Mouse (Mus musculus) megakaryocyte, embryonic 14.5 days (primary cell): ENCODE measurements at regions not wholly inside any gene's neighbourhood (a gene's known extent, or its start where the extent isn't known, plus 50 kb on each side); places are given as distances from the start of the nearest gene placed in this dataset.
"Not testable (repeated sequence)": the region's sequence is repeated elsewhere in the genome, so short reads cannot be mapped to it uniquely, and the experiment has no call there.

Experiments used
- H3K27me3 ChIP-seq: replicated peaks from 2 replicates; pipeline ENCODE3; 2012; ENCODE audit warnings: inconsistent platforms
- H3K36me3 ChIP-seq: replicated peaks from 2 replicates; pipeline ENCODE3; 2012; ENCODE audit warnings: low read length, inconsistent platforms, mixed read lengths
- H3K4me1 ChIP-seq: 2 replicates; pipeline ENCODE4 v1.6.1; 2012; ENCODE audit warnings: inconsistent platforms
- H3K4me3 ChIP-seq: replicated peaks from 2 replicates; pipeline ENCODE3; 2012; ENCODE audit warnings: moderate library complexity, mild to moderate bottlenecking, inconsistent platforms
- H3K9me3 ChIP-seq: 2 replicates; pipeline ENCODE4 v1.6.1; 2012; ENCODE audit warnings: inconsistent platforms
- FLI1 ChIP-seq: IDR thresholded peaks from 2 replicates; pipeline ENCODE4 v1.6.1; 2012; ENCODE audit warnings: low read length, inconsistent platforms, mixed read lengths
- GATA1 ChIP-seq: IDR thresholded peaks from 3 replicates; pipeline ENCODE4 v1.6.1; 2012; ENCODE audit warnings: mixed read lengths, low read length, inconsistent platforms, borderline replicate concordance

DNA sequence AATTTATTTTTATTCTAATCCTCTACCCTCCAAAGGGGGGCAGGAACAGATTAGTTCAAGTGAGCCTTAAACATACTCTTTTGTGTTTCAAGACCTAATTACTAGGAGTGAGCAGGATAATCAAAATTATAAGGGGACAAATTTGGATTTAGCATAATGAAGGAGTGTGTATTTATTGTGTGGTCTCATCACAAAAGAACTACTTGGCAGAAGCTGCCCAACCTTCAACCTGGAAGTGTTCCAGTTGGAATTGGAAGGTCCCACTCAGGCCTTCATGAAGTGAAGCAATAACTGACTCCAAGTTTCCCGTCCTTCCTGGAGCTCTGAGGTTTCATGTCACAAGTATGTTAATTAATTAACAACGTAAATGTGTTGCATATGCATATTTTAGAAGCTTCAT, 439.3 kb upstream of the Hsf2 start:
- TF ChIP-seq FLI1 (no peak), GATA1 (no peak)
- no peaks in the 10 kb centered on the region for H3K27me3 ChIP-seq
- no peaks in the 10 kb centered on the region for H3K36me3 ChIP-seq
- H3K4me1 ChIP-seq = no peaks in the 10 kb centered on the region
- H3K4me3 ChIP-seq = no peak overlapping the region
- H3K9me3 ChIP-seq = peaks cover 5% of the 10 kb centered on the region; the same call in 1 of the 2 replicates

DNA sequence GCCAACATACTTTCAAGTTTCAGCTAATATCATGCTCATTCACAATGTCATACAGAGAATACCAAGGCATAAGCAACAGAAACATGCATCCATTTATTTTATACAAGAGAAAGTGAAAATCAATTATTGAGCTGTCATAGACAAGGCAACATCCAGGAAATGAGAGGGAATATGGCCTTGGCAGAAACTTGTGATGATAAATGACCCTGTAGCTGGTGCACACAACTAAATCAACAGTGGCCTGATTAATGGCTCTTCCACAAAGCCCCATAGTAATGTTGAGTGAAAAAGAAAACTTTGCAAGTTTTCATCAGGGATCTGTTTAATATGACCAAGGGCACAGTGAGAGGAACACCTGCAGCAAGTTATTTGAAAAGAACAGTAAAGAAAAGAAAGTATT, 438.5 kb upstream of the Hsf2 start:
- Histone ChIP-seq H3K9me3 (peaks cover 5% of the 10 kb centered on the region; the same call in 1 of the 2 replicates), H3K27me3 (no peaks in the 10 kb centered on the region), H3K4me3 (no peak overlapping the region), H3K36me3 (no peaks in the 10 kb centered on the region), H3K4me1 (no peaks in the 10 kb centered on the region)
- TF ChIP-seq GATA1 (no peak), FLI1 (no peak)

DNA sequence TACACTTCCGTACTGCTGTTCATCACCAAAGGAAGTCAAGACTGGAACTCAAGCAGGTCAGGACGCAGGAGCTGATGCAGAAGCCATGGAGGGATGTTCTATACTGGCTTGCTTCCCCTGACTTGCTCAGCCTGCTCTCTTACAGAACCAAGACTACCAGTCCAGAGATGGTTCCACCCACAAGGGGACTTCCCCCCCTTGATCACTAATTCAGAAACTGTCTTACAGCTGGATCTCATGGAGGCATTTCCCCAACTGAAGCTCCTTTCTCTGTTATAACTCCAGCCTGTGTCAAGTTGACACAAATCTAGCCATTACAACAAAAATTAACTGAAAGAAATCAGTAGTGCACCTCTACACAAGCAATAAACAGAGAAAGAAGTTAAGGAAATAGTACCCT, 432.8 kb upstream of the Hsf2 start:
- not testable (repeated sequence) for H3K4me3 ChIP-seq, H3K4me1 ChIP-seq, H3K9me3 ChIP-seq, H3K36me3 ChIP-seq, H3K27me3 ChIP-seq

DNA sequence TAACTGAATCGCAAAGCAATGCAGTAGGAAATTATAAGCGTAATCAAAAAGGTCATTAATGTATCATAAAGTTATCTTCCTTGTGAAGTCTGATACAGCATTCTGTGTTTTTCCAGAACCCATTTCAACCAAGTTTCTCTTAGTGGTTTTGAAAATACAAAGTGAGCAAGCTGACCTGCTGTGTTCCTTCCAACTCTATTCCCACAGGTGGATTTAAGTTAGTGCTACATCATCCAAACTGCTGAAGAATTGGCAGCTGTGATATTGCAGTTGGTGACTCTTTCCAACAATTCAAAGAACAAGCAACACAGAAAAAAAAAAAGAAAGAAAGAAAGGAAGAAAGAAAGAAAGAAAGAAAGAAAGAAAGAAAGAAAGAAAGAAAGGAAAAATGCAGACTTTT, 396.1 kb upstream of the Hsf2 start:
- Histone ChIP-seq H3K4me3 (no peak overlapping the region), H3K27me3 (no peaks in the 10 kb centered on the region), H3K9me3 (no peaks in the 10 kb centered on the region), H3K4me1 (no peaks in the 10 kb centered on the region), H3K36me3 (no peaks in the 10 kb centered on the region)
- TF ChIP-seq FLI1 (no peak), GATA1 (no peak)

DNA sequence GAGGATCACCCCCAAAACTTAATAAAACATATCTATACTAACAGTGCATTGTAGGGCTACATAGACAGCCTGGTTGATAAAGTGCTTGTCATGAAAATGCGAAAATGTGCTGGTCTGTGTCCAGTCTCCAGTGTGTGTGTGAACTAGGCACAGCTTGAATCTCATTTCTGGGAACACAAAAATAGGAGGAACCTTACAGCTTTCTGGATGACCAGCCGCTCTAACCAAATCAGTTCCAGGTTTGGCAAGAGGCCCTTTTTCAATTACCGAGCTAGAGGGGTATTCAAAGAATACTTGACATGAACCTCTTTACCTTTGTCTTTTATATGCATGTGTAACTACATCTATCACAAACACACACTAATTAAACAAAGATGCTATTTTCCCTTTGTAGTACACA, 390.3 kb upstream of the Hsf2 start:
- Histone ChIP-seq H3K36me3 (no peaks in the 10 kb centered on the region), H3K27me3 (no peaks in the 10 kb centered on the region), H3K4me3 (no peak overlapping the region), H3K9me3 (peaks cover 7% of the 10 kb centered on the region; the same call in 1 of the 2 replicates), H3K4me1 (no peaks in the 10 kb centered on the region)
- TF ChIP-seq GATA1 (no peak), FLI1 (no peak)

DNA sequence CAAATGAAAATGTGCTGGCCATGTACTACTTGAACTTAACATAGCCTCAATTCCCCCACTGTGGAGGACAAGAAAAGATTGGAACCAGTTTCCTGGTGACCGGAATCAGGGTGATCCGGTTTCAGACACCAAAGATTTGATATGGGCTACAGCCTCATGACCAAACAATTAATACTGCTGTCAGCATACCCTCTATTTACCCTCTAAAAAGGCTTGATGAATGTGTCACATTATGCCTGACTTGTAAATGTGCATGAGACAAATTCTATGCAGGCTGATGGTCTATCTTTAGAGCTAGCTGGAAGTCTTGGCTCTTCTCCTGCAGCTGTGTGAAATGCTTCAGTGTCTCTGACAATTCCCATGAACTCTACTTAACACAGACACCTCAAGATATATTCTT, 372.8 kb upstream of the Hsf2 start:
- Histone ChIP-seq H3K4me3 (no peak overlapping the region), H3K27me3 (no peaks in the 10 kb centered on the region), H3K36me3 (no peaks in the 10 kb centered on the region), H3K9me3 (no peaks in the 10 kb centered on the region), H3K4me1 (no peaks in the 10 kb centered on the region)
- TF ChIP-seq FLI1 = no peak
- TF ChIP-seq GATA1 = no peak

DNA sequence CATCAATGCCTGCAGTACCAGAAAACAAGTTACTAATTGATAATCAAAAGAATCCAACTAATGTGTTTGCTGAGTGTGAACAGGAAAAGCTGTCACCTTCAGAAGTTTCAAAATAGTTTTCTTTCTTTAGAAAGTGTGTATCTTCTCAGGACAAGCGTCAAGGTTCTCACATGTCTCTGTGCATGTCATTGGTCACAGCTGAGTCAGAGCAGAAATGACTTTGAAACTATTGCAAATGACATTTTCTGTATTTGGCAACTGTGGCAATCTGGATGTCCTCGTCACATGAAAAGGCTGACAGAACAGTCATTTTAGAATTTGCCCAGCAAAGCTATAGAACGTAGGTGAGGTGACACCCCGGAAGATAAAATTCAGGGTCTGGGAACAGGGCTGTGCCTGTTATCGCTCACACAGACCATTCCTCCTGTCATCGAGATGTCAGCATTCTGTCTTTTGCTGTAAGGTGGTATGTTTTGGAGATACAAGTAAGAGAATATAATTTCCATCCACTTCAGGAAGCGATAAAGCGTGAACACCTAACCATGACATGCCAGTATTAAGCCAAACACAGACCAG, 371.4 kb upstream of the Hsf2 start:
- no peaks in the 10 kb centered on the region for H3K36me3 ChIP-seq
- H3K4me1 ChIP-seq = no peaks in the 10 kb centered on the region
- H3K4me3 ChIP-seq = no peak overlapping the region
- H3K9me3 ChIP-seq = no peaks in the 10 kb centered on the region
- TF ChIP-seq FLI1 = no peak
- no peaks in the 10 kb centered on the region for H3K27me3 ChIP-seq

DNA sequence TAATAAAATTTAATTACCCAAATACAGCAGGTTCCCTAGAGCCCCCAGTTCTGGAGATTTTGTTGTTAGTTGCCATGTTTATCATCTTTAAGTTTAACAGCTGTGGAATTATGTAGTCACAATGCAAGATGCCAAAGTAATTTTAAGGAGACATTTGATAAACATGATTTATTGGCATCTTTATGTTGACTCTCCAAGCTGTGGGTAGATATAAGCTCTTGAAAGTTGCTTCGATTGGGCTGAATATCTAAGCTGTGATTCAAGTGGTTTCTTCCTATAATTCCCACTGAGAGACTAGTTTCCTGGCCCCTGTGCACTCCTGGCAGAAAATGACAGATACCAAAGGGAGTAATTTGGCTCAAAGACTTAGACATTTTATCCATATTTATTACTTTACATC, 364.7 kb upstream of the Hsf2 start:
- no peak overlapping the region for H3K4me3 ChIP-seq
- no peaks in the 10 kb centered on the region for H3K4me1 ChIP-seq
- H3K36me3 ChIP-seq = no peaks in the 10 kb centered on the region
- no peaks in the 10 kb centered on the region for H3K27me3 ChIP-seq
- TF ChIP-seq GATA1 (no peak), FLI1 (no peak)
- H3K9me3 ChIP-seq = 0 out of 2 replicates have a peak, but pooled peaks cover 4% of the 10 kb centered on the region

DNA sequence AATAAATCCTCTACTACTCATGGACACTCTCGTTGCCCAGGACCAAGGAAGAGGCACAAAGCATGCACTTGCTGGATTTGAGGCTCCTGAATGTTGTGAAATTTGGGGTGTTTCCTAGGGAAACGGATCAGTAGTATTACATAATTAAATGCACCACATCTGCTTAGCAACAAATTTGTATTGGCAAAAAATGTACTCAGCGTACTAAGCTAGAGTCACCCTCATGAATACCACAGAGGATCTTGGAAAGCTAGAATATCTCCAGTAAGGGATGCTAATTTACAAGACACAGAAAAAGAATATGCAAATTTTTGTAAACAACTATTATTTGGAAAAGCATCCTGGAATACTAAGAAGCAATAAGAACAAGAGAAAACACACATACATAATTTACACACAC, 359.0 kb upstream of the Hsf2 start:
- Histone ChIP-seq H3K4me1 (no peaks in the 10 kb centered on the region), H3K4me3 (no peak overlapping the region), H3K9me3 (0 out of 2 replicates have a peak, but pooled peaks cover 4% of the 10 kb centered on the region), H3K27me3 (no peaks in the 10 kb centered on the region), H3K36me3 (no peaks in the 10 kb centered on the region)
- no peak for TF ChIP-seq GATA1
- TF ChIP-seq FLI1 = no peak

DNA sequence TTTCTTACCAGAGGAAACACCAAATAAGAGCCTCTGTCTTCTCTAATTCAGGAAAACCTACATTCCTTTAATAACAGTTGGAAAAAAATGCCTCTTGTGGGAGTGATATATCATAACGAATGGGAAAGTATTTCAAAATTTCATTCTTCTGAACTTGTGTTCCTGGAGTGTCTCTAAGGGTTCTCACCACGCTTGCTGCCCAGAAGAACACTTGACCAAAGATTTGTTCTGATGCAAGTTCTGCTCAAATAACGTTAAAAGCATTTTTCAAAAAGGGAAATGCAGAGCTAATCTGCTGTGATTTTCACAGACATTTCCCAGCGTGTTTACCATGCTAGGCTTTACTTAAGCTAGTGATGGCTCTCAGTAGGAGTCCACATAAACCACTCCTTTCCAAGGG, 329.8 kb upstream of the Hsf2 start:
- Histone ChIP-seq H3K9me3 (no peaks in the 10 kb centered on the region), H3K4me1 (no peaks in the 10 kb centered on the region), H3K36me3 (no peaks in the 10 kb centered on the region), H3K27me3 (no peaks in the 10 kb centered on the region), H3K4me3 (no peak overlapping the region)
- no peak for TF ChIP-seq GATA1

DNA sequence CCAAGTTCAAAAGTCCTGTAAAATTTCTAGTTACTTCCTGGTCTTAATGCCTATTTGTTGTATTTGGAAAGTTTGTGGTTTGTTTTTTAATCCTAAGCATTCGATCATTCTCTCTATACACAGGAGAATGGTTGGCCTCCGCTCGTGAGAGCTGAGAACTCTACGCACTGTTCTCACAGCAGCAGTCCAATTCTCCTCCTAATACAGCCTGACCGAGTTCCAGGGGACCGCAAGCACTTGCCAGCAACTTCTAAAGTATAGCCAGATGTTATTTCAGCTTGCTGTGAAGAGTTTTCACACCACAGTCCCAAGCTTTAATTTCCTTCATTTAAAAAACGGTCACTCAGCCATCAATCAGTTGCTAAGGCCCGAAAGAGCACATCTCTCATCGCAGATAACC, 329.3 kb upstream of the Hsf2 start:
- Histone ChIP-seq H3K4me3 (no peak overlapping the region), H3K36me3 (no peaks in the 10 kb centered on the region), H3K4me1 (no peaks in the 10 kb centered on the region), H3K27me3 (no peaks in the 10 kb centered on the region), H3K9me3 (no peaks in the 10 kb centered on the region)
- no peak for TF ChIP-seq FLI1
- TF ChIP-seq GATA1 = no peak
